Mouse (Mus musculus): ENCODE results near the gene Fermt3. TPM values are rescaled to one million over a fixed set of nuclear protein-coding genes. Genes with fewer than 3 reads are reported as not detected.

Fermt3 gene
- polyA plus RNA-seq, 1 experiment from 2014 or later = 3.5 TPM

GRCm38 (mm10) chr19:6987061-6987903 is 32.0 kb downstream of the Fermt3 start, which contains the start of gene Vegfb:
Gene Vegfb (minus strand): TSS chr19:6987651.
- Histone ChIP-seq H3K4me3 (ENCODE audit: low read depth, low read length) (peak within 1 kb of the TSS; percentile 81), H3K27ac (ENCODE audit: low read length) (peak within 1 kb of the TSS; percentile 82), H3K9me3 (replicated peaks; ENCODE audit: control insufficient read depth, low read length, poor library complexity, severe bottlenecking) (no peaks in the 10 kb centered on the region), H3K36me3 (ENCODE audit: control insufficient read depth, insufficient read depth, low read length) (peaks cover 5% of the 10 kb centered on the region), H3K4me2 (ENCODE audit: low read length) (peak within 1 kb of the TSS; percentile 93), H3K27me3 (ENCODE audit: control insufficient read depth, insufficient read depth, low read depth, low read length) (no peaks in the 10 kb centered on the region), H3K4me1 (ENCODE audit: control insufficient read depth, insufficient read depth, low read length) (peaks cover 18% of the 10 kb centered on the region; the same call in 1 of the 2 replicates), H3K9ac (ENCODE audit: low read depth, low read length) (peak within 1 kb of the TSS; percentile 96)
- under 1% methylated on average over 61 of the region's 85 CpGs for WGBS
- peak; percentile 52 for ATAC-seq

GRCm38 (mm10) chr19:6985951-6986708 is 33.1 kb downstream of the Fermt3 start:
- peaks cover 5% of the 10 kb centered on the region for H3K36me3 ChIP-seq (ENCODE audit: control insufficient read depth, insufficient read depth, low read length)
- no peaks in the 10 kb centered on the region for H3K9me3 ChIP-seq (replicated peaks; ENCODE audit: control insufficient read depth, low read length, poor library complexity, severe bottlenecking)
- ATAC-seq = peak; percentile 3; the same call in 1 of the 2 replicates
- peak overlapping the region; percentile 96; the same call in 1 of the 2 replicates for H3K9ac ChIP-seq (ENCODE audit: low read depth, low read length)
- peak overlapping the region; percentile 93 for H3K4me2 ChIP-seq (ENCODE audit: low read length)
- H3K27ac ChIP-seq (ENCODE audit: low read length) = no peak overlapping the region
- H3K27me3 ChIP-seq (ENCODE audit: control insufficient read depth, insufficient read depth, low read depth, low read length) = no peaks in the 10 kb centered on the region
- H3K4me3 ChIP-seq (ENCODE audit: low read depth, low read length) = peak overlapping the region; percentile 81; the same call in 1 of the 2 replicates
- H3K4me1 ChIP-seq (ENCODE audit: control insufficient read depth, insufficient read depth, low read length) = peaks cover 15% of the 10 kb centered on the region
- WGBS = 84% methylated on average over 10 of the region's 10 CpGs

- 88% methylated on average over 19 of the region's 19 CpGs for WGBS
- Histone ChIP-seq H3K4me3 (ENCODE audit: low read depth, low read length) (no peak overlapping the region), H3K9me3 (replicated peaks; ENCODE audit: control insufficient read depth, low read length, poor library complexity, severe bottlenecking) (no peaks in the 10 kb centered on the region), H3K27me3 (ENCODE audit: control insufficient read depth, insufficient read depth, low read depth, low read length) (no peaks in the 10 kb centered on the region), H3K27ac (ENCODE audit: low read length) (no peak overlapping the region), H3K4me2 (ENCODE audit: low read length) (no peak overlapping the region), H3K36me3 (ENCODE audit: control insufficient read depth, insufficient read depth, low read length) (peaks cover 5% of the 10 kb centered on the region), H3K4me1 (ENCODE audit: control insufficient read depth, insufficient read depth, low read length) (peaks cover 19% of the 10 kb centered on the region), H3K9ac (ENCODE audit: low read depth, low read length) (no peak overlapping the region)
- ATAC-seq = no peak
Observed at GRCm38 (mm10) chr19:6985300-6985699, 34.0 kb downstream of the Fermt3 start.

GRCm38 (mm10) chr19:6983621-6984020 is 35.6 kb downstream of the Fermt3 start:
- WGBS = 62% methylated on average over 5 of the region's 5 CpGs

GRCm38 (mm10) chr19:6981465-6981864 is 37.8 kb downstream of the Fermt3 start:
- Histone ChIP-seq H3K9ac (ENCODE audit: low read depth, low read length) (no peak overlapping the region), H3K9me3 (replicated peaks; ENCODE audit: control insufficient read depth, low read length, poor library complexity, severe bottlenecking) (no peaks in the 10 kb centered on the region), H3K36me3 (ENCODE audit: control insufficient read depth, insufficient read depth, low read length) (peaks cover 11% of the 10 kb centered on the region), H3K27me3 (ENCODE audit: control insufficient read depth, insufficient read depth, low read depth, low read length) (no peaks in the 10 kb centered on the region), H3K27ac (ENCODE audit: low read length) (no peak overlapping the region), H3K4me1 (ENCODE audit: control insufficient read depth, insufficient read depth, low read length) (peaks cover 35% of the 10 kb centered on the region), H3K4me2 (ENCODE audit: low read length) (no peak overlapping the region), H3K4me3 (ENCODE audit: low read depth, low read length) (no peak overlapping the region)
- ATAC-seq = no peak
- 92% methylated on average over 4 of the region's 4 CpGs for WGBS

More at GRCm38 (mm10) chr19:6983621-6984020, 35.6 kb downstream of the Fermt3 start:
- no peak overlapping the region for H3K4me2 ChIP-seq (ENCODE audit: low read length)
- H3K27me3 ChIP-seq (ENCODE audit: control insufficient read depth, insufficient read depth, low read depth, low read length) = no peaks in the 10 kb centered on the region
- no peak for ATAC-seq
- H3K4me3 ChIP-seq (ENCODE audit: low read depth, low read length) = no peak overlapping the region
- H3K9ac ChIP-seq (ENCODE audit: low read depth, low read length) = no peak overlapping the region
- H3K36me3 ChIP-seq (ENCODE audit: control insufficient read depth, insufficient read depth, low read length) = peaks cover 5% of the 10 kb centered on the region
- peaks cover 28% of the 10 kb centered on the region for H3K4me1 ChIP-seq (ENCODE audit: control insufficient read depth, insufficient read depth, low read length)
- no peaks in the 10 kb centered on the region for H3K9me3 ChIP-seq (replicated peaks; ENCODE audit: control insufficient read depth, low read length, poor library complexity, severe bottlenecking)
- no peak overlapping the region for H3K27ac ChIP-seq (ENCODE audit: low read length)

- no peaks in the 10 kb centered on the region for H3K9me3 ChIP-seq (replicated peaks; ENCODE audit: control insufficient read depth, low read length, poor library complexity, severe bottlenecking)
- 2% methylated on average over 38 of the region's 38 CpGs for WGBS
Observed at GRCm38 (mm10) chr19:6980381-6981093, 38.7 kb downstream of the Fermt3 start, which contains the start of gene Fkbp2. Gene Fkbp2 (minus strand): TSS chr19:6980501.

GRCm38 (mm10) chr19:6979486-6980380 is 39.5 kb downstream of the Fermt3 start:
- Histone ChIP-seq H3K9ac (ENCODE audit: low read depth, low read length) (peak overlapping the region; percentile 84), H3K9me3 (replicated peaks; ENCODE audit: control insufficient read depth, low read length, poor library complexity, severe bottlenecking) (no peaks in the 10 kb centered on the region), H3K4me1 (ENCODE audit: control insufficient read depth, insufficient read depth, low read length) (peaks cover 36% of the 10 kb centered on the region), H3K4me3 (ENCODE audit: low read depth, low read length) (peak overlapping the region; percentile 75), H3K36me3 (ENCODE audit: control insufficient read depth, insufficient read depth, low read length) (peaks cover 8% of the 10 kb centered on the region), H3K27me3 (ENCODE audit: control insufficient read depth, insufficient read depth, low read depth, low read length) (no peaks in the 10 kb centered on the region), H3K27ac (ENCODE audit: low read length) (peak overlapping the region; percentile 97), H3K4me2 (ENCODE audit: low read length) (peak overlapping the region; percentile 90)
- under 1% methylated on average over 58 of the region's 59 CpGs for WGBS
- peak; percentile 88 for ATAC-seq

More at GRCm38 (mm10) chr19:6980381-6981093, 38.7 kb downstream of the Fermt3 start, which contains the start of gene Fkbp2:
- Histone ChIP-seq H3K4me3 (ENCODE audit: low read depth, low read length) (peak within 1 kb of the TSS; percentile 75), H3K36me3 (ENCODE audit: control insufficient read depth, insufficient read depth, low read length) (peaks cover 11% of the 10 kb centered on the region), H3K4me2 (ENCODE audit: low read length) (peak within 1 kb of the TSS; percentile 90), H3K9ac (ENCODE audit: low read depth, low read length) (peak within 1 kb of the TSS; percentile 84), H3K4me1 (ENCODE audit: control insufficient read depth, insufficient read depth, low read length) (peaks cover 36% of the 10 kb centered on the region), H3K27me3 (ENCODE audit: control insufficient read depth, insufficient read depth, low read depth, low read length) (no peaks in the 10 kb centered on the region), H3K27ac (ENCODE audit: low read length) (peak within 1 kb of the TSS; percentile 97)
- peak; percentile 89 for ATAC-seq

Measured in midbrain, embryonic 16.5 days (tissue).